Mouse (Mus musculus) ES-E14 (cell line): ENCODE measurements around the gene Meltf. TPM values are rescaled to one million over a fixed set of nuclear protein-coding genes. Genes with fewer than 3 reads are reported as not detected.

Experiments used
- DNase-seq: peaks from one replicate; pipeline ENCODE4 v3.0.0-alpha.2; 2013; ENCODE audit warnings: low read depth, low spot score
- H3K27ac ChIP-seq: 2 replicates; pipeline ENCODE4 v1.5.1; 2012; ENCODE audit warnings: low read depth, mild to moderate bottlenecking, low read length, moderate library complexity, mixed read lengths; ENCODE audit not compliant: poor library complexity, insufficient read depth, severe bottlenecking
- H3K36me3 ChIP-seq: 2 replicates; pipeline ENCODE4 v1.6.1; 2012; ENCODE audit warnings: mild to moderate bottlenecking, low read length, moderate library complexity, mixed read lengths; ENCODE audit not compliant: control insufficient read depth, poor library complexity, insufficient read depth, severe bottlenecking
- H3K4me1 ChIP-seq, 2 experiments: fragments of 150-350 bp in 1 of 2; sonication (generic) in 1 of 2; 2 replicates each; pipeline ENCODE4 v1.6.1; 2012; ENCODE audit warnings: low read length in 2 of 2, mild to moderate bottlenecking in 1 of 2, mixed read lengths in 1 of 2; ENCODE audit not compliant: control insufficient read depth in 2 of 2, insufficient read depth in 2 of 2, poor library complexity in 1 of 2
- H3K4me3 ChIP-seq, 2 experiments: fragments of 150-350 bp in 1 of 2; sonication (generic) in 1 of 2; 2 replicates each; pipeline ENCODE4 v1.5.1; 2012; ENCODE audit warnings: low read length in 2 of 2, low read depth in 1 of 2, mild to moderate bottlenecking in 1 of 2, mixed read lengths in 1 of 2; ENCODE audit not compliant: insufficient read depth in 1 of 2, poor library complexity in 1 of 2, severe bottlenecking in 1 of 2
- H3K9ac ChIP-seq: 2 replicates; pipeline ENCODE4 v1.6.1; 2012; ENCODE audit warnings: low read depth, mild to moderate bottlenecking, low read length, mixed read lengths; ENCODE audit not compliant: poor library complexity, insufficient read depth, severe bottlenecking
- H3K9me3 ChIP-seq: fragments of 150-350 bp; sonication (generic); 2 replicates; pipeline ENCODE4 v1.6.1; 2012; ENCODE audit warnings: low read depth, mild to moderate bottlenecking, low read length; ENCODE audit not compliant: control insufficient read depth, insufficient read depth
- CHD2 ChIP-seq: IDR thresholded peaks from 2 replicates; pipeline ENCODE4 v1.6.1; 2014; ENCODE audit warnings: mild to moderate bottlenecking, low read depth, low read length, inconsistent platforms
- HCFC1 ChIP-seq: IDR thresholded peaks from 2 replicates; pipeline ENCODE4 v1.6.1; 2012; ENCODE audit warnings: low read length, inconsistent platforms, borderline replicate concordance; ENCODE audit not compliant: insufficient read depth
- MAFK ChIP-seq: IDR thresholded peaks from 2 replicates; pipeline ENCODE4 v1.6.1; 2014; ENCODE audit warnings: mild to moderate bottlenecking, low read depth, low read length, inconsistent platforms; ENCODE audit not compliant: insufficient read depth
- ZC3H11A ChIP-seq: IDR thresholded peaks from 2 replicates; pipeline ENCODE4 v1.6.1; 2012; ENCODE audit warnings: low read depth, mild to moderate bottlenecking, inconsistent platforms, low read length, borderline replicate concordance
- ZNF384 ChIP-seq: IDR thresholded peaks from 2 replicates; pipeline ENCODE4 v1.6.1; 2012; ENCODE audit warnings: low read depth, low read length, inconsistent platforms
- in situ Hi-C, 2 experiments: fragments of 600-800 bp; cut with MboI; formaldehyde crosslinking; loops; one replicate each; pipeline ENCODE4 v1.15.1; 2025; ENCODE audit warnings: low sequenced_read_pairs in 2 of 2, inconsistent platforms in 1 of 2; ENCODE audit not compliant: unreplicated experiment in 2 of 2
- total RNA-seq: library from RNA; depleted of rRNA; stranded (reverse); fragments of 300-350 nt; gene quantifications from 2 replicates; pipeline ENCODE4 v1.2.3, GENCODE M21; 2012

Meltf gene
- total RNA-seq, 1 experiment: 0.40 TPM

GRCm38 (mm10) chr16:31865242-31865641 lies 13.4 kb upstream of the Meltf start:
- TF ChIP-seq MAFK (no peak), ZNF384 (peak; percentile 66), ZC3H11A (no peak), HCFC1 (no peak)
- no peak overlapping the region for H3K9ac ChIP-seq
- DNase-seq: no peak
- H3K4me1 ChIP-seq: no peaks in the 10 kb centered on the region
- no peak overlapping the region for H3K4me3 ChIP-seq
- H3K27ac ChIP-seq: no peak overlapping the region
- H3K36me3 ChIP-seq: peaks cover 3% of the 10 kb centered on the region; the same call in 1 of the 2 replicates
- H3K9me3 ChIP-seq: no peaks in the 10 kb centered on the region
- in situ Hi-C loops: no loop called here

DNA sequence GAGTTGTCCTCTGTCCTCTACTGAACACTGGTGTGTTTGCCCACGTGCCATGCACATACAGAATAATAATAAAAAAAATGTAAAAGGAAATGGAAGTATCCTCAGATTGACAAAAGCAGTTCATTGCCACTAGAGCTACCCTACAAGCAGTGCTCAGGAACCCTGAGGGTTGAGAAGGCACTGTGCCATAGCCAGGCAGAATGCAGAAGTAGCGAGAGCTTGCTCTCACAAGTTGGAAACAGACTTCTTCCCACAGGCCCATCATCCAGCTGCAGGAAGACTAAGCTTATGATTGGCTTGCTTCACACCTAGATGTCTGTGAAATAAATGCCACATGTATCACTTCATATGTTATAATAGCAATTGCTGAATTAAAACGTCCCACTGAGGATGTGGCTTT lies 11.7 kb upstream of the Meltf start:
- peaks cover 6% of the 10 kb centered on the region for H3K36me3 ChIP-seq
- no peak overlapping the region for H3K9ac ChIP-seq
- in situ Hi-C loops: no loop called here
- H3K4me3 ChIP-seq: no peak overlapping the region
- H3K9me3 ChIP-seq: no peaks in the 10 kb centered on the region
- no peak for DNase-seq
- no peak for TF ChIP-seq ZNF384
- no peak for TF ChIP-seq ZC3H11A
- no peak for TF ChIP-seq MAFK
- TF ChIP-seq HCFC1: no peak
- TF ChIP-seq CHD2: no peak
- H3K27ac ChIP-seq: no peak overlapping the region
- H3K4me1 ChIP-seq: no peaks in the 10 kb centered on the region

DNA sequence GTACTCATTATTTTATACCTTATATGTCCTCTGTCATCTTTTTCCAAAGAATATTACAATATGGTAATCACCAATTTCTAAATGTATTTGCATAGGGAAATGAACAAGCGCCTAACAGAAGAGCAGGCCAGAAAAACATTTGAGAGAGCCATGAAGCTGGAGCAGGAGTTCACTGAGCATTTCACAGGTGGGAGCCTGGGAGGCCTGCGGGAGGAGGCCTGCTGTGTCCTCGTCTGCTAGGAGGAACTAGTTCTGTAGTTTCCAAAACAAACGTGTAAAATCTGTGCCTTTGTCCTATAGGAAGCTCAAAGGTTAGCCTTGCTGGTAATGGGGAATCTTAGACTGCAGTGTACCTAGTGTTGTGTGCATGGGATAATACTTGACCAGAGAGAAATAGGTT lies 10.9 kb upstream of the Meltf start:
- DNase-seq: no peak
- no peaks in the 10 kb centered on the region for H3K9me3 ChIP-seq
- TF ChIP-seq MAFK: no peak
- TF ChIP-seq ZC3H11A: no peak
- no peak for TF ChIP-seq ZNF384
- no peak for TF ChIP-seq HCFC1
- TF ChIP-seq CHD2: no peak
- peaks cover 6% of the 10 kb centered on the region for H3K36me3 ChIP-seq
- H3K4me3 ChIP-seq: no peak overlapping the region
- H3K4me1 ChIP-seq: no peaks in the 10 kb centered on the region
- H3K27ac ChIP-seq: no peak overlapping the region
- no peak overlapping the region for H3K9ac ChIP-seq
- in situ Hi-C loops: no loop called here

GRCm38 (mm10) chr16:31873721-31874120 lies 4.9 kb upstream of the Meltf start:
- TF ChIP-seq CHD2 (no peak), ZC3H11A (no peak), HCFC1 (no peak), MAFK (no peak), ZNF384 (no peak)
- no peak overlapping the region for H3K9ac ChIP-seq
- DNase-seq: no peak
- peaks cover 9% of the 10 kb centered on the region; the same call in 1 of the 2 replicates for H3K36me3 ChIP-seq
- no peak overlapping the region for H3K4me3 ChIP-seq
- peaks cover 0 to under 1% of the 10 kb centered on the region in 2 experiments; a peak in 1 of 4 replicates for H3K4me1 ChIP-seq
- no peak overlapping the region for H3K27ac ChIP-seq
- in situ Hi-C loops: no loop called here
- H3K9me3 ChIP-seq: no peaks in the 10 kb centered on the region

DNA sequence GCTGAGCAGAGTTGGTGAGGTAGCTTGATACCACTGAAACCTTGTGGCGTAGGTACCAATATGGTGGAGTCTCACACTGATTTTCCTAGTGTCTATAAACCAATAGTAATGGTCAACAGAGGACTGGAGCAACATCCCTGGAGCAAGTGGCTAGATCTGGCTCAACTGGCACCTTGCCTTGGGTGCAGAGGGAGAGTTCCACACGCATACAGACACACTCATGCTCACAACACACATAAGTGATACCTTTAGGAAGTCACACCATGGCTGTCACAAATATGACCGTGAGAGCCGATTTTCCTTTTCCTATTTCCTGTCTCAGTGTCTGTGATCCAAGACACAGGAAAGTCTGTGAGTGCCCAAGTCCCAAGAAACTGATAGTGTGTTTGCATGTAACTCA lies 3.2 kb upstream of the Meltf start:
- Histone ChIP-seq H3K9me3 (no peaks in the 10 kb centered on the region), H3K36me3 (peaks cover 9% of the 10 kb centered on the region; the same call in 1 of the 2 replicates), H3K9ac (no peak overlapping the region), H3K4me1 (peaks cover 0 to 2% of the 10 kb centered on the region in 2 experiments; a peak in 1 of 4 replicates), H3K27ac (no peak overlapping the region), H3K4me3 (no peak overlapping the region)
- in situ Hi-C loops: no loop called here
- no peak for DNase-seq
- no peak for TF ChIP-seq HCFC1
- TF ChIP-seq MAFK: no peak
- TF ChIP-seq CHD2: no peak
- TF ChIP-seq ZC3H11A: no peak
- no peak for TF ChIP-seq ZNF384
